Mouse (Mus musculus) kidney, adult 11 months (tissue): ENCODE measurements around the gene Sult2b1.

Source experiments
- DNase-seq: peaks from one replicate; pipeline ENCODE4 v3.0.0; 2022

Sult2b1 gene

GRCm38 (mm10) chr7:45784524-45785372 lies at the start of gene Sult2b1:
TSS of gene Sult2b1 (minus strand) at chr7:45784669.
- DNase-seq: no peak

- no peak for DNase-seq
Observed at GRCm38 (mm10) chr7:45833924-45834323, 49.5 kb upstream of the Sult2b1 start.

- no peak for DNase-seq
Observed at GRCm38 (mm10) chr7:45833148-45833790, 48.8 kb upstream of the Sult2b1 start.

- no peak for DNase-seq
Observed at GRCm38 (mm10) chr7:45832428-45832827, 48.0 kb upstream of the Sult2b1 start.

GRCm38 (mm10) chr7:45831128-45831525 lies 46.7 kb upstream of the Sult2b1 start:
- DNase-seq: no peak

- peak; percentile 90 for DNase-seq
Observed at GRCm38 (mm10) chr7:45830427-45831127, 46.1 kb upstream of the Sult2b1 start, which contains the start of gene Grwd1. TSS of gene Grwd1 (minus strand) at chr7:45830944.

GRCm38 (mm10) chr7:45826631-45827030 lies 42.2 kb upstream of the Sult2b1 start:
- no peak for DNase-seq

- no peak for DNase-seq
Observed at GRCm38 (mm10) chr7:45824598-45824997, 40.1 kb upstream of the Sult2b1 start, which contains the start of gene Kcnj14. TSS of gene Kcnj14 (minus strand) at chr7:45824782.

GRCm38 (mm10) chr7:45820913-45821312 lies 36.4 kb upstream of the Sult2b1 start:
- no peak for DNase-seq

GRCm38 (mm10) chr7:45819843-45820242 lies 35.4 kb upstream of the Sult2b1 start:
- DNase-seq: no peak

GRCm38 (mm10) chr7:45815984-45816351 lies 31.5 kb upstream of the Sult2b1 start:
- no peak for DNase-seq

- no peak for DNase-seq
Observed at GRCm38 (mm10) chr7:45815323-45815983, 31.0 kb upstream of the Sult2b1 start.

GRCm38 (mm10) chr7:45814841-45815240 lies 30.4 kb upstream of the Sult2b1 start:
- DNase-seq: no peak

GRCm38 (mm10) chr7:45813787-45814779 lies 29.6 kb upstream of the Sult2b1 start, which contains the start of gene Cyth2:
TSS of gene Cyth2 (minus strand) at chr7:45814581.
- peak; percentile 100 for DNase-seq

- no peak for DNase-seq
Observed at GRCm38 (mm10) chr7:45812921-45813320, 28.5 kb upstream of the Sult2b1 start.

GRCm38 (mm10) chr7:45809276-45810075 lies 25.0 kb upstream of the Sult2b1 start:
- no peak for DNase-seq

- no peak for DNase-seq
Observed at GRCm38 (mm10) chr7:45808471-45808870, 24.0 kb upstream of the Sult2b1 start.

GRCm38 (mm10) chr7:45805941-45806340 lies 21.5 kb upstream of the Sult2b1 start:
- DNase-seq: no peak

GRCm38 (mm10) chr7:45802551-45802950 lies 18.1 kb upstream of the Sult2b1 start:
- no peak for DNase-seq

- peak; percentile 88 for DNase-seq
Observed at GRCm38 (mm10) chr7:45801348-45801747, 16.9 kb upstream of the Sult2b1 start.
